Mouse (Mus musculus) small intestine, adult 10 weeks (tissue): ENCODE results near the gene Zfp82. TPM values are rescaled to one million over a fixed set of nuclear protein-coding genes. Genes with fewer than 3 reads are reported as not detected.

Experiments
- polyA plus RNA-seq: library from polyadenylated mRNA; stranded (reverse); fragments of 350-450 nt; fragmentation: Illumina TruSeq; extraction: RNeasy Lipid Tissue Mini Kit (QIAGEN cat#74804); gene quantifications from one replicate; pipeline ENCODE4 v1.2.3, GENCODE M21; 2014; ENCODE audit warnings: low replicate concordance

Gene Zfp82
- polyA plus RNA-seq = 2.3 TPM

DNA sequence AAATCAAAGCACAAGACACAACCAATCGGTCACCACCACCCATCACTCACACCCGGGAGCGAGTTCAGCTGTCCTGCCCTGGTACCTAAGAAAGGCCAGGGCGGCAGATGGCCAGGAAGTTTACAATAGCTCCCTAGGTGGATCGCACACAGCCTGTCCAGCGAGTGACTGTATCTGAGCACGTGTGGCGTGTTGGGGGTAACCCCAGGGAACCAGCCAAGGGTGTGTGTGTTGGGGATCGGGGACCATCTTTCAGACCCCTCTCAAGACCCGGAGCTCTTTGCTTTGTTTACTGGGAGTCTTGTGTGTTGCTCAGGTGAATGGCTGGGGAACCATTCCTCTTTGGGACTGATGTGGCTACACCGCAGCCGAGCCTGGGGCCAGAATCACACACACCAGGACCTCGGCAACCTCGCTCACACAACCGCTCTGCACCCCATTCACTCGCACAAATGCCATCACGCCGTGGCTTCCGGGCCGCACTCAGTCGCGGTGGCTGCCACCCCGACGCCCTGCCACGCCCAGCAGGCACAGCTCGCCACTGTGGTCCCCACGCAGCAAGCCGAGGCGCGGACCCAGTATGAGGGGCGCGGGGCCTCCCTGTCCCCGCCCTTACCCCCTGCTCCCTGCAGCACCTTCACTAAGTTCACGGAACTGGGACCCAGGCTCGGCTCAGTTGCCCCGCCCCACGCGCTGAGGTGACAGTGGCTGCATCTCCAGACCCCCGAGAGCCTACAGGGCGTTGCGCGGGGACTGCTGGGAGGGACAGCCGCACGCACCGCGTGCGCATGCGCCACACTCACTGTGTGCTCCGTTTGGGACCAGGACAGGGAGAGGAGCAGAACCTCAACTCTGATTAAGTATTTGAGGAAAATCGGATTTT is at the start of gene Zfp82:
TSS of gene Zfp82 (minus strand) at position 755 of the 883 bp plus-strand sequence.

DNA sequence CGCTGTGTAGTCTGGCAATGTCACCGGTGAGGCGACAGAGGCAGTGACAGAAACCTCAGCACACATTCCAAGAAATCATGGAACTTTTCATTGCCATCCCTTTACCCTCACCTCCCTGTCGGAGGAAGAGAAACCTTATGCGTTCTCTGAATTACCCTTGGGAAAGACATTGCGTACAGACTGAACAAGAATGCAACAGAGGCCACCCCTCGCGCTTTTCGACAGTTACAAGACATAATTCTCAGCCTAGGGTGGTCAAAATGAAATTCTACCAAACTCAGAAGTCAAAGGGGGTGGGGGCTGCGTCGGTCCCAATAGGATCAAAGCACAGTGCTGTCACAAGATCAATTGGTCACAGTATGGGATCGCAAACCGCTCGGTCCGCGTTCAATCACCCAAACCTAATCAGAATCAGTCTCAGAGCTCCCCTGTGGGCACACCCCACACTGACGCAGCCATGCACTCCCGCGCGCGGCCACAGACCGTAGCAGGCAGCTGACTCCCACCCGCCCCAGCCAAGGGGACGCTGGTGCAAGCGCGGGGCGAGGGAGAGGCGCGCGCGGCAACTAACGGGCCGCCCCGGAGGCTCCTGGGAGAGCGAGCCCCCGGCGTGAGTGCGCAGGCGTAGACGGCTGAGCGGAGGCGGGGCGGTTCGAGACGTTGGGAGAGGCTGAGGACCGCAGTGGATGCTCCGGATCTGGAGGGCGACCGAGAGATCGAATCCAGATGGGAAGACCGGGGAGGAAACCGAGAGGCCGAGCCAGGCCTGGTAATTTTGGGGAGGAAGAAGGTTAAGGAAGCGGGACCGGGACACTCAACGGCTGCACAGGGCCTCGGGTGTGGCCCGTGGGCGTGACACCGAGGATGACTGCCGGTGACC is 48.8 kb upstream of the Zfp82 start, which contains the start of gene Zfp382:
TSS of gene Zfp382 (plus strand) at position 635 of the 880 bp plus-strand sequence.

DNA sequence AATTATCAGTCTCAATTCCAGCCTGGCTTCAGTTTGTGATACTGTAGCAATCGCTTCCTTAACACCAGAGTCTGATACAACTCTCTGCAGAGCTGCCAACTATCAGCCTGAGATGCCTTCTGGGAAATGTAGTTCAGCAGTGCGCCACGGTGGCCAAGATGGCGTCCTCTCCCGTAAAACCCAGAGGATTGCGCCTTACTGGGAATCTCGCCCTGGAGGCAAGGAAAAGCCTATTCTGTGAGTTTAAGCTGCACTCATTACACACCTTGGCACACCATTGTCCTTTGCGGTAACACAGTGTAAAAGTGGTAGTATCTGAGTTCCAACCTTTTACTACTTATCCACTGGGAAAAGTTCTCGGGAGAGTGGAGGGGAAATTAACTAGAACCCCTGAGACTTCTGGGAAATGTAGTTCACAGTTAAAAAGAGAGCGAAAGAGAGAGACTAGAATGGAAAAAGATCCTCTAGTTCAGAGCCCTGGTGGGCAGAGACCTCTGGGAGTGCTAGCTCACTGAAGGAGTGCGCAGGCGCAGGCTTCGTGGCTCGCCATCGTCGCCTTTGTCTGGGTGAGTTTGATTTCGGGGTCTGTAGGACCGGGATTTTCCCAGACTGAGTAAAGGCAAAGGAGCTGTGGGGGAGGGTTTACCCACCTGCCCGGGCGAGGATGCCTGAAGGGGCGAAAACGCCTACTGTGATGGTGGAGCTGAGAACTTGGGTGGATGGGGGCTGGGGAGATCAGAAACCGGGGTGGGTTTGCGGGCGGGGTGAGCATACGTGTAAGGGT is 22.1 kb upstream of the Zfp82 start, which contains the start of gene Zfp260:
TSS of gene Zfp260 (plus strand) at position 132 of the 784 bp plus-strand sequence.

GRCm38 (mm10) chr7:30090092-30090969 is 17.6 kb upstream of the Zfp82 start, which contains the start of the genes Gm26920 and Zfp566:
Gene Gm26920, minus strand, starts transcription at chr7:30090410.
Gene Zfp566, minus strand, starts transcription at chr7:30090527.

GRCm38 (mm10) chr7:30050882-30051548 is 21.7 kb downstream of the Zfp82 start, which contains the start of gene Zfp14:
Gene Zfp14, minus strand, starts transcription at chr7:30051380.

Other genes with a start within 250 kb of the Zfp82 start
- 1.6 TPM for gene Zfp940, start 219.2 kb downstream of the Zfp82 start, polyA plus RNA-seq
- 12.5 TPM for gene Zfp420, start 212.9 kb downstream of the Zfp82 start, polyA plus RNA-seq
- gene Zfp27, start 166.3 kb downstream of the Zfp82 start, polyA plus RNA-seq = 4.0 TPM
- gene Zfp383, start 164.7 kb downstream of the Zfp82 start, polyA plus RNA-seq = 3.3 TPM
- gene Zfp74, start 118.8 kb downstream of the Zfp82 start, polyA plus RNA-seq = 2.9 TPM
- 4.6 TPM for gene Zfp568, start 88.9 kb downstream of the Zfp82 start, polyA plus RNA-seq
- gene Zfp14, start 21.5 kb downstream of the Zfp82 start, polyA plus RNA-seq = 2.1 TPM
- gene Gm26920, start 17.5 kb upstream of the Zfp82 start, polyA plus RNA-seq = not detected
- gene Zfp566, start 17.6 kb upstream of the Zfp82 start, polyA plus RNA-seq = 1.6 TPM
- gene Zfp260, start 21.9 kb upstream of the Zfp82 start, polyA plus RNA-seq = 98.7 TPM
- gene Zfp382, start 49.0 kb upstream of the Zfp82 start, polyA plus RNA-seq = 0.37 TPM
- gene Zfp146, start 96.8 kb upstream of the Zfp82 start, polyA plus RNA-seq = 20.8 TPM
- gene Cox7a1, start 111.2 kb upstream of the Zfp82 start, polyA plus RNA-seq = 4.2 TPM
- 24.3 TPM for gene Capns1, start 125.9 kb upstream of the Zfp82 start, polyA plus RNA-seq
- gene Polr2i, start 159.0 kb upstream of the Zfp82 start, polyA plus RNA-seq = not detected
- 3.2 TPM for gene Tbcb, start 159.4 kb upstream of the Zfp82 start, polyA plus RNA-seq
- not detected for gene Ovol3, start 162.8 kb upstream of the Zfp82 start, polyA plus RNA-seq
- not detected for gene Thap8, start 207.2 kb upstream of the Zfp82 start, polyA plus RNA-seq
- gene Wdr62, start 207.5 kb upstream of the Zfp82 start, polyA plus RNA-seq = not detected
- 1.2 TPM for gene Clip3, start 218.8 kb upstream of the Zfp82 start, polyA plus RNA-seq
- 2.9 TPM for gene Alkbh6, start 235.8 kb upstream of the Zfp82 start, polyA plus RNA-seq
- 1.6 TPM for gene Syne4, start 241.9 kb upstream of the Zfp82 start, polyA plus RNA-seq
- gene E130208F15Rik, start 248.8 kb upstream of the Zfp82 start, polyA plus RNA-seq = 0.71 TPM